Mouse (Mus musculus): ENCODE data around the gene Afdn. TPM values are rescaled to one million over a fixed set of nuclear protein-coding genes. Genes with fewer than 3 reads are reported as not detected.
"Not testable (repeated sequence)": the region's sequence is repeated elsewhere in the genome, so short reads cannot be mapped to it uniquely, and the experiment has no call there.

The Afdn gene
- polyA plus RNA-seq, 1 experiment from 2014 or later = 146 TPM

DNA sequence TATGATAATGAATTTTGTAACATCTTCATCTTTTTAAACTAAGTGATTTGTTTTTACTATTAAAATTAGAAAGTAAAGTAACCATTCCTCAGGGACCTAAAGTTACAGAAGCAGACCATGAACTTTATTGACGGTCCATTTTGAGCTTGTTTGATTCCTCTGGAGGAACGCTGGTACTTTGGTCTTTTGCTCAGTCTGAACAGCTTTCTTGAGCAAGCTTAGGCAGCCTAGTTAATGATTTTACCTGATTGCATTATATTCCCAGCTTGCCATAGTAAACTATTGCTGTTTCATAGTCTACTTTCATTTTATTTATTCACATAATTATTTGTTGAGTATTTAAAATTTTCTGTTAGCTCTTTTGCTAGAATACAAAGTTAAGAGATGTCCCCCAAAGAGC lies 60.3 kb downstream of the Afdn start:
- Histone ChIP-seq H3K27ac (ENCODE audit: low read length) (no peak overlapping the region), H3K27me3 (replicated peaks; ENCODE audit: control insufficient read depth, insufficient read depth, low read length) (no peaks in the 10 kb centered on the region), H3K4me3 (replicated peaks; ENCODE audit: low read length) (no peak overlapping the region), H3K9ac (replicated peaks; ENCODE audit: low read depth, low read length) (no peak overlapping the region), H3K4me1 (replicated peaks; ENCODE audit: control insufficient read depth, insufficient read depth, low read length) (no peaks in the 10 kb centered on the region), H3K36me3 (ENCODE audit: control insufficient read depth, insufficient read depth) (peaks cover 15% of the 10 kb centered on the region), H3K9me3 (ENCODE audit: control insufficient read depth, low read length) (no peaks in the 10 kb centered on the region), H3K4me2 (ENCODE audit: low read length) (no peak overlapping the region)
- WGBS = 91% methylated on average over 2 of the region's 2 CpGs
- no peak for ATAC-seq

DNA sequence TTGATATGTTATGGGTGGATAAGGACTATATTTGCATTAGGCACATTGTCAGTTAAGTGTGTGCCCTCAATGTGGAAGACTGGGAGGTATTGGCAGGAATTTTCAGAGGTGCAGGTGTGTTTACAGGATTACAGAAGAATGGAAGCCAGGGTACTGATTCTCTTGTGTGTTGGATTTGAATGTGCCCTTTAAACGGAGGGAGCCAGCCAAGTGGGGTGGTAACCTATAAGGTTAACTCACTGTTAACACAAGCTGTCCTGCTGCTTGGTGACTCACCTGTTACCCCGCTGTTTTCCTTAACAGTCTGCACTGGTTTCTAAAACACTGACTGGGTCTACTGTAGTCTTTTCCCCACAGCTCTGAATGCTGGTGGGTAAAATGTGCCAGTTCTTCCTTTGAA lies 65.1 kb downstream of the Afdn start:
- H3K36me3 ChIP-seq (ENCODE audit: control insufficient read depth, insufficient read depth) = peaks cover 12% of the 10 kb centered on the region
- no peak for ATAC-seq
- WGBS = 81% methylated on average over 2 of the region's 2 CpGs
- no peaks in the 10 kb centered on the region for H3K9me3 ChIP-seq (ENCODE audit: control insufficient read depth, low read length)
- H3K4me1 ChIP-seq (replicated peaks; ENCODE audit: control insufficient read depth, insufficient read depth, low read length) = no peaks in the 10 kb centered on the region
- H3K4me2 ChIP-seq (ENCODE audit: low read length) = no peak overlapping the region
- no peak overlapping the region for H3K27ac ChIP-seq (ENCODE audit: low read length)
- H3K27me3 ChIP-seq (replicated peaks; ENCODE audit: control insufficient read depth, insufficient read depth, low read length) = no peaks in the 10 kb centered on the region
- no peak overlapping the region for H3K9ac ChIP-seq (replicated peaks; ENCODE audit: low read depth, low read length)
- no peak overlapping the region for H3K4me3 ChIP-seq (replicated peaks; ENCODE audit: low read length)

DNA sequence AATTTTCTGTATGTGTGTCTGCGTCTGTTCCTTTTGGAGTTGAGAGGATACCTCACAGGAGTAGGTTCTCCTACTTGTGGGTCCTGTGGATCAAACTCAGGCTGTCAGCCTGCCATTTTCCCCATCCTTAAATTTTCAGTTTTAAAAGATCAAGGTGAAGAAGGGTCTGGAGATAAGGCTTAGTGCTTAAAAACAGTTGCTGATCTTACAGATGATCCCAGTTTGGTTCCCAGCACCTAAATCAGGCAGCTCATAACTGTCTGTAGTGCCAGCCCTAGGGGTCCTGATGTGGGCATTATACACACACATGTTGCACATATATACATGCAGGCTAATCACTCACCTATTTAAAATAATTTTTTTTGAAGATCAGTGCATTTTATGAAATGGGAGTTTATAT lies 69.9 kb downstream of the Afdn start:
- 100% methylated on average over 1 of the region's 1 CpGs for WGBS
- Histone ChIP-seq H3K9ac (replicated peaks; ENCODE audit: low read depth, low read length) (no peak overlapping the region), H3K27me3 (replicated peaks; ENCODE audit: control insufficient read depth, insufficient read depth, low read length) (no peaks in the 10 kb centered on the region), H3K4me2 (ENCODE audit: low read length) (no peak overlapping the region), H3K4me3 (replicated peaks; ENCODE audit: low read length) (no peak overlapping the region), H3K9me3 (ENCODE audit: control insufficient read depth, low read length) (no peaks in the 10 kb centered on the region), H3K27ac (ENCODE audit: low read length) (no peak overlapping the region), H3K36me3 (ENCODE audit: control insufficient read depth, insufficient read depth) (peaks cover 21% of the 10 kb centered on the region), H3K4me1 (replicated peaks; ENCODE audit: control insufficient read depth, insufficient read depth, low read length) (no peaks in the 10 kb centered on the region)
- ATAC-seq = peak; percentile 37; the same call in 1 of the 2 replicates

DNA sequence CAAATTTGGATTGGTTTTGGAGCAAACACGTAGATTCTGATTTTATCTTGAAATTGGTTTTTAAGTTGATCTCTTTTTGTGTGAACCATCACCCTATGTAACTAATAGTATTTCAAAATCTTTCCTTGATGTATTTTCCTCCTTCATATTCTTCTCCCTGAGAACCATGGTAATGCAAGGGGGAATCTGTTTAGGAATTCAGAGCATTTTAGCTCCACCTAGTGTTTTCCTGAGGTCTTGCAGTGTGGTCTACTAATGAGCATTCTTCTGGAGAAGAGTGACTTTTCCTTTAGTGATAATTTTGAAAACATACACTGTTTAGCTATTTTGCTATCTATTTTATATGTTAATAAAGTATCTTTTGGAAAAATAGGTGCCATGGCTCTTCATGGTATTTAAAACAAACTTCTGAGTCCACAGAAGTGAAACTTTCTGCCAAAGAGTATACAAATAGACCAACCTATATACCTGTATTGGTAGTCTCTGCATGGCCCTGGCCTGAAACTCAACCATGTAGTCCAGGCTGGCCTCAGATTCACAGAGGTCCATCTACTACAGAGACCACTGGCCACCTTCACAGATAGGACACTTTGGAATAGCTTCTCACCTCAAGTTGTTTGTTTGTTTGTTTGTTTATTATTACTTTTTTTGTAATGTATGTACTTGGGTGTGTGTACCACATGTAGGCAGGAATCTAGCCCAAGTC lies 70.5 kb downstream of the Afdn start:
- H3K4me3 ChIP-seq (replicated peaks; ENCODE audit: low read length) = no peak overlapping the region
- no peak overlapping the region for H3K4me2 ChIP-seq (ENCODE audit: low read length)
- ATAC-seq = peak; percentile 79
- H3K36me3 ChIP-seq (ENCODE audit: control insufficient read depth, insufficient read depth) = peaks cover 20% of the 10 kb centered on the region
- H3K4me1 ChIP-seq (replicated peaks; ENCODE audit: control insufficient read depth, insufficient read depth, low read length) = no peaks in the 10 kb centered on the region
- H3K27ac ChIP-seq (ENCODE audit: low read length) = no peak overlapping the region
- 89% methylated on average over 1 of the region's 1 CpGs for WGBS
- no peaks in the 10 kb centered on the region for H3K9me3 ChIP-seq (ENCODE audit: control insufficient read depth, low read length)
- no peaks in the 10 kb centered on the region for H3K27me3 ChIP-seq (replicated peaks; ENCODE audit: control insufficient read depth, insufficient read depth, low read length)
- no peak overlapping the region for H3K9ac ChIP-seq (replicated peaks; ENCODE audit: low read depth, low read length)

DNA sequence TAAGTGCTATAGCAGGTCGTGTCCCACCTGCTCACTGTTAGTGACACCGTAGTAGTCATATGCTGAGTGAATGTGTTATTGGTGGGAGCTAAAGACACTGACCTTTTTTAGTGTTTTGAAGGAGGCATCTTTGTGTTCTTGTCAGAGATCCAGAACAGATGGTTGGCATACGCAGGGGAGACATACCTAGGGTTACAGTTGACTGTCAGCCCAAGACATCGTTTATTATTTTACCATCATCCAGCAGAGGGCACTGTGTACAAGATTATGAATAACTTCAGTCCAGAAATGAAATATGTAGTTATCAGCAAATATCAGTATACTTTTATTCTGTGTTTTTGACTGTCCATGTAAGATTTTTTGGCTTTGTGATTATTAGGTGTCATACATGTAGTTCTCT lies 75.5 kb downstream of the Afdn start:
- Histone ChIP-seq H3K9ac (replicated peaks; ENCODE audit: low read depth, low read length) (no peak overlapping the region), H3K4me1 (replicated peaks; ENCODE audit: control insufficient read depth, insufficient read depth, low read length) (no peaks in the 10 kb centered on the region), H3K4me3 (replicated peaks; ENCODE audit: low read length) (no peak overlapping the region), H3K9me3 (ENCODE audit: control insufficient read depth, low read length) (no peaks in the 10 kb centered on the region), H3K27me3 (replicated peaks; ENCODE audit: control insufficient read depth, insufficient read depth, low read length) (no peaks in the 10 kb centered on the region), H3K36me3 (ENCODE audit: control insufficient read depth, insufficient read depth) (peaks cover 14% of the 10 kb centered on the region), H3K4me2 (ENCODE audit: low read length) (no peak overlapping the region), H3K27ac (ENCODE audit: low read length) (no peak overlapping the region)
- no peak for ATAC-seq
- WGBS = 83% methylated on average over 4 of the region's 4 CpGs

DNA sequence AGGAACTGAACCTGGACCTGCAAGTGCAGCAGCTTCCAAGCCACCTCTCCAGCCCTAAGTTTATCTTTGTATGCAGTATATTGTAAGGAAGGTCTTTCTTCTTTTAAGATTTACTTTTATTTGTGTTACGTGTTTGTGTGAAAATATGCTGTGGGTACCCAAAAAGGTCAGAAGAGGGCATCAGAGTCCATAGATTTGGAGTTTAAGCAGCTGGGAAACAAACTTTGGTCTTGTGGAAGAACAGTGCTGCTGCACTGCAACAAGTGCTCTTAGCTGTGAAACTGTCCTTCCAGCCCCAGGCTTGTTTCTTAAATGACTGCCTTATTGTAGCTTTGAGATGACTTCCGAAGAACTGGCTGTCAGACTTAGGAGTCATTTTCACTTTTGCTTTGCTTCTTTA lies 89.8 kb downstream of the Afdn start:
- Histone ChIP-seq H3K27ac (ENCODE audit: low read length) (no peak overlapping the region), H3K9me3 (ENCODE audit: control insufficient read depth, low read length) (no peaks in the 10 kb centered on the region), H3K27me3 (replicated peaks; ENCODE audit: control insufficient read depth, insufficient read depth, low read length) (no peaks in the 10 kb centered on the region), H3K9ac (replicated peaks; ENCODE audit: low read depth, low read length) (no peak overlapping the region), H3K4me1 (replicated peaks; ENCODE audit: control insufficient read depth, insufficient read depth, low read length) (no peaks in the 10 kb centered on the region), H3K36me3 (ENCODE audit: control insufficient read depth, insufficient read depth) (peaks cover 10% of the 10 kb centered on the region), H3K4me3 (replicated peaks; ENCODE audit: low read length) (no peak overlapping the region), H3K4me2 (ENCODE audit: low read length) (no peak overlapping the region)
- ATAC-seq = no peak
- WGBS = 91% methylated on average over 2 of the region's 2 CpGs

DNA sequence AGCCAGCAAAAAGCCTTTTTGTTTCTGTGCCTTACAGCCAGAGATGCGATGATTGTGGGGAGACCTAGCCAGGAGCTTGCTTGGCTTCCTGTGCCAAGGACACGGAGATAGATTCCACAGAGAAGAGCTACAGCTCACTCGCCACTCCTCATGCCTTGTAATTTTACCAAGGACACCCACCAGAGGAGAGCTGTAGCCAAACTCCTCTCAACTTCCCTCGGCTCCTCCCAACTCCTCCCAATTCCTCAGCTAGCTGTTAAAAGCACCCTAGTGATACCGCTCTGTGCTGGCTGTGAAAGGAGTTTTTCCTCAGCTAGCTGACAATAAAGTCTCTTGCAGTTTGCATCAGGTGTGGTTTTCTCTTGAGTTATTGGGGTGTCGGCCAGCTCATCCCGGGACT lies 93.5 kb downstream of the Afdn start:
- not testable (repeated sequence) for H3K27me3 ChIP-seq (replicated peaks; ENCODE audit: control insufficient read depth, insufficient read depth, low read length); H3K9ac ChIP-seq (replicated peaks; ENCODE audit: low read depth, low read length); H3K4me1 ChIP-seq (replicated peaks; ENCODE audit: control insufficient read depth, insufficient read depth, low read length); H3K27ac ChIP-seq (ENCODE audit: low read length); H3K4me3 ChIP-seq (replicated peaks; ENCODE audit: low read length); ATAC-seq; H3K4me2 ChIP-seq (ENCODE audit: low read length); H3K9me3 ChIP-seq (ENCODE audit: control insufficient read depth, low read length)
- WGBS = 56% methylated on average over 7 of the region's 7 CpGs
- peaks cover 14% of the 10 kb centered on the region for H3K36me3 ChIP-seq (ENCODE audit: control insufficient read depth, insufficient read depth)

DNA sequence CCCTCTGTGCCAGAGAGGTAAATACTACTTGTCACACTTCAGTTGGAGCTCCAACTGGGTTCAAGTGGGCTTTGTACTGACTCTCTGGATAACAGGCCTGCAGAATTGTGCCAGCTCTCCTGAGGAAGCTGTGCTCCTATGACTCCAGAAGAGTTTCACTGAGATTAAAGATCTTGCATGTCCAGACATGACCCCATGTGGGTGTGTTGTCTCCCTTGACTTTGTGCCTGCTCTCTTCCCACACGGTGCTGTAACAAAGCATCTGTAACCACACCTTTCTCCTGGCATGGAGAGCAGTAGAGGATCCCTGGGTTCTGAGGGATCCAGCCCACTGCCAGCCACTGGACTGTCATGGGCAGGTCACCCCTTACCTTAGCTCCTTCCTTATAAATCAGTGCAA lies 95.1 kb downstream of the Afdn start:
- Histone ChIP-seq H3K4me3 (replicated peaks; ENCODE audit: low read length) (no peak overlapping the region), H3K36me3 (ENCODE audit: control insufficient read depth, insufficient read depth) (peaks cover 12% of the 10 kb centered on the region), H3K4me2 (ENCODE audit: low read length) (no peak overlapping the region), H3K27ac (ENCODE audit: low read length) (no peak overlapping the region), H3K4me1 (replicated peaks; ENCODE audit: control insufficient read depth, insufficient read depth, low read length) (no peaks in the 10 kb centered on the region), H3K9ac (replicated peaks; ENCODE audit: low read depth, low read length) (no peak overlapping the region), H3K9me3 (ENCODE audit: control insufficient read depth, low read length) (no peaks in the 10 kb centered on the region), H3K27me3 (replicated peaks; ENCODE audit: control insufficient read depth, insufficient read depth, low read length) (no peaks in the 10 kb centered on the region)
- 80% methylated on average over 1 of the region's 1 CpGs for WGBS
- no peak for ATAC-seq

DNA sequence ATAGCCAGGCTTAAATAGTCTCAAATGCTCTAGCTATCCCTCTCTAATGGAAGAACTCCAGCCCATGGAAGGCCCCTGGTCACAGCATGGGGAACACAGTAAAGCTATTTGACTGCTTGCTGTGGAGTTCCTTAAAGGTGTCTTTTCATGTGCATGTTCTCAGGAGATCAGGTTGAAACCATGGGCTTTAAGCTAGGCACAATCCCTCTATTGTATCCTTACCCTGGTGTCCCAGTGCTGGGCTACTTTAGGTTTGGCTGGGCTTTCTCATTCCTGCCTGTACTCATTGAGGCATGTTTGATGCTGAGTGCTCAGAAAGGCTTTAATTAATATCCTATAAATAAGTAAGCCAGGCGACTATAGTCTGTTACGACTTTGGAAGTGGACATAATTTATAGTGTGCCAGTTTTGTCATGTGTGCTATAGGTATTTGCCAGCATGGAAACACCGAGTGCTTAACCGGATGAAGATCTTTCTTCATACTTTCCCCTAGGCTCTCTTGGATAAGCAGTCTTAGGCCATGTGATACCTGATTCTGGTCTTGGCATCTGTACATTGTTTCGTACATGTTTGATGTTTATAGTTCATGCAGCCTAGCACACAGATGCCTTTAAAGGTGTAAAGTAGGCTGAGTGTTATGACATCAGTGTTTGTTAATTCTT lies 96.2 kb downstream of the Afdn start:
- 69% methylated on average over 5 of the region's 5 CpGs for WGBS

More for the DNA sequence above, 96.2 kb downstream of the Afdn start:
- Histone ChIP-seq H3K9me3 (ENCODE audit: control insufficient read depth, low read length) (no peaks in the 10 kb centered on the region), H3K36me3 (ENCODE audit: control insufficient read depth, insufficient read depth) (peaks cover 7% of the 10 kb centered on the region; the same call in 1 of the 2 replicates), H3K4me2 (ENCODE audit: low read length) (no peak overlapping the region), H3K4me3 (replicated peaks; ENCODE audit: low read length) (no peak overlapping the region), H3K27ac (ENCODE audit: low read length) (no peak overlapping the region), H3K27me3 (replicated peaks; ENCODE audit: control insufficient read depth, insufficient read depth, low read length) (no peaks in the 10 kb centered on the region), H3K4me1 (replicated peaks; ENCODE audit: control insufficient read depth, insufficient read depth, low read length) (no peaks in the 10 kb centered on the region), H3K9ac (replicated peaks; ENCODE audit: low read depth, low read length) (no peak overlapping the region)
- ATAC-seq = no peak
